Mouse (Mus musculus): ENCODE measurements at regions not wholly inside any gene's neighbourhood (a gene's known extent, or its start where the extent isn't known, plus 50 kb on each side); places are given as distances from the start of the nearest gene placed in this dataset.

DNA sequence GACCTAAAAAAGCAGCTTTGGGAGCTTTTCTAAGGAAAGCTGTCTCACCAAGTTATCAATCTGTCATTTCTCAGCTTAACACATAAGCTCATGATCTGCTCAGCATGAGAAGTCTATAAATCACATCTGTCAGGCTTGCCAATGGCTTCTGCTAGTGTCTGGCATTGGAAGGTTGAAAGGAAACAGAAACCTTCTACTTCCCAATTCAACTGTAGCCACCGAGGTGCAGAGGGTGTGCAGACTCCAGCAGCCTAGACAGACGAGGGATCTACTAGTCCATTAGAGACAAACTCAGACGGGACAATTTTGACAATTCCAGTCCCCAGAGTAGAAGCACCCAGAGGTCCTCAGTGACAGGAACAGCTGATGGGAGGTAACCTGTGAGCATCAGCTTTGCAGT lies 103.0 kb downstream of the Nab1 start:
- Histone ChIP-seq H3K4me3 (ENCODE audit: insufficient read depth, low read length) (no peak overlapping the region), H3K27ac (ENCODE audit: insufficient read depth, low read length) (no peak overlapping the region), H3K4me1 (ENCODE audit: control insufficient read depth, insufficient read depth, low read length) (no peaks in the 10 kb centered on the region)
- TF ChIP-seq CTCF (IDR thresholded peaks at IDR 0.05; ENCODE audit: borderline replicate concordance, insufficient read depth, low read length) (no peak), POLR2A (IDR thresholded peaks at IDR 0.05; ENCODE audit: low read depth, low read length) (no peak)

DNA sequence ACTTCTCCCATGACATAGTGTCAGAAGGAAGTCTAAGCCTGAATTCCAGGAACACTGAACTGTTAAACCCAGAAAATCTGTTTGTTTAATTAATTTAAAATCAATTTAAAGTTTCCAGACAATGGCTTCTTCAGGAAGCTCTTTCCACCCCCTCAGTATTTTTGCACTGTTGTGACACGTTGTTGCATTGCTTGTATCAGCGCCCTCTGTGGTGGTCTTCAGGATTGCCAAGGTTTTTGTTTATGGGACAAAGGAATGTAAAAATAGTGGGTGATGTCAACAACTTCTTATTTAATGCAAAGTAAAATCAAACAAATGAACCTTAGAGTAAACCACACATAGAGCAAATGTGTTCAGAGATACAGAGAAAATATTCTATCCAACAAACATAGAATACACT lies 107.5 kb downstream of the Nab1 start:
- Histone ChIP-seq H3K4me3 (ENCODE audit: insufficient read depth, low read length) (no peak overlapping the region), H3K27ac (ENCODE audit: insufficient read depth, low read length) (no peak overlapping the region), H3K4me1 (ENCODE audit: control insufficient read depth, insufficient read depth, low read length) (no peaks in the 10 kb centered on the region)
- TF ChIP-seq CTCF (IDR thresholded peaks at IDR 0.05; ENCODE audit: borderline replicate concordance, insufficient read depth, low read length) (no peak), POLR2A (IDR thresholded peaks at IDR 0.05; ENCODE audit: low read depth, low read length) (no peak)

GRCm38 (mm10) chr1:52388836-52389235 lies 111.6 kb downstream of the Nab1 start:
- H3K4me1 ChIP-seq (ENCODE audit: control insufficient read depth, insufficient read depth, low read length): no peaks in the 10 kb centered on the region
- no peak overlapping the region for H3K4me3 ChIP-seq (ENCODE audit: insufficient read depth, low read length)
- H3K27ac ChIP-seq (ENCODE audit: insufficient read depth, low read length): no peak overlapping the region
- no peak for TF ChIP-seq POLR2A (IDR thresholded peaks at IDR 0.05; ENCODE audit: low read depth, low read length)
- no peak for TF ChIP-seq CTCF (IDR thresholded peaks at IDR 0.05; ENCODE audit: borderline replicate concordance, insufficient read depth, low read length)

DNA sequence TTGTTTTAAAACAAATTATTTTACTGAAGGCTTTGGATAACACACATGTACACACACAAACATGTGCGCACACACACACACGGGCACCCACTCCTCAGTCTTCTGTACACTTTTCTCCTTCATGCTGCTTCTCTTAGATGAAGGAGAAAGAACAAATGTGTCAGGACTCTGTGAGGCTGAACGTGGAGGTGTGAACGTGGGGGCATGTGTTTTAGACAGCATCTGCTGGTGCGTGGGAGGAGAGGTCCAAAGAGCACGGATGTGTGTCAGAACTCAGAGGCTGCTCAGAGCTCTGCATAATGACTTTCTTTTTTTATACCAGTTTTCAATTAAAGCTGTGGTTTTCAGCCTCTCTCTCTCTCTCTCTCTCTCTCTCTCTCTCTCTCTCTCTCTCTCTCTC lies 112.4 kb downstream of the Nab1 start:
- no peak for TF ChIP-seq CTCF (IDR thresholded peaks at IDR 0.05; ENCODE audit: borderline replicate concordance, insufficient read depth, low read length)
- no peak for TF ChIP-seq POLR2A (IDR thresholded peaks at IDR 0.05; ENCODE audit: low read depth, low read length)
- no peak overlapping the region for H3K4me3 ChIP-seq (ENCODE audit: insufficient read depth, low read length)
- H3K27ac ChIP-seq (ENCODE audit: insufficient read depth, low read length): no peak overlapping the region
- no peaks in the 10 kb centered on the region for H3K4me1 ChIP-seq (ENCODE audit: control insufficient read depth, insufficient read depth, low read length)

- H3K27ac ChIP-seq (ENCODE audit: insufficient read depth, low read length): no peak overlapping the region
- TF ChIP-seq POLR2A (IDR thresholded peaks at IDR 0.05; ENCODE audit: low read depth, low read length) (no peak), CTCF (IDR thresholded peaks at IDR 0.05; ENCODE audit: borderline replicate concordance, insufficient read depth, low read length) (no peak)
Measured at GRCm38 (mm10) chr1:52387062-52387461, 113.4 kb downstream of the Nab1 start.

DNA sequence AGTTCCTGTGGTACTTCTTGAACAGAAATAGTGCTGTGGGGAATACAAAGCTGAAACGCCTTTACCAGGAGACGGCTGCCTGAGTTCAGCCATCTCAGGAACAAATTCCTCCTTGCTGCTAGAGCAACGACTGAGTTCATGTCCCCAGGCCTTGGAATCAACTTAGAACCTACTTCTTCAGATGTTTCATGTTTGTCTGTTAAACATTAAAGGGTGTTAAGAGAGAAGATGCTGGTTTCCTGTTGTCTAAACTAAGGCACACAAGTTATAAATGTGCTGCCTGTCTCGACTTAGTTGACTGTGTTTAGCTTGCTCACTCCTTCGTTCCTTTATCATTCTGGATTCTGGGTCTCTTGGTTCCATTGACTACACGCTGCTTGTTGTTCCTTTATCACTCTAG lies 125.2 kb downstream of the Nab1 start:
- Histone ChIP-seq H3K4me1 (ENCODE audit: control insufficient read depth, insufficient read depth, low read length) (no peaks in the 10 kb centered on the region), H3K27ac (ENCODE audit: insufficient read depth, low read length) (no peak overlapping the region), H3K4me3 (ENCODE audit: insufficient read depth, low read length) (no peak overlapping the region)
- TF ChIP-seq POLR2A (IDR thresholded peaks at IDR 0.05; ENCODE audit: low read depth, low read length) (no peak), CTCF (IDR thresholded peaks at IDR 0.05; ENCODE audit: borderline replicate concordance, insufficient read depth, low read length) (no peak)

More at GRCm38 (mm10) chr1:52387062-52387461, 113.4 kb downstream of the Nab1 start:
- H3K4me1 ChIP-seq (ENCODE audit: control insufficient read depth, insufficient read depth, low read length): no peaks in the 10 kb centered on the region
- no peak overlapping the region for H3K4me3 ChIP-seq (ENCODE audit: insufficient read depth, low read length)

- Histone ChIP-seq H3K27ac (ENCODE audit: insufficient read depth, low read length) (no peak overlapping the region), H3K4me3 (ENCODE audit: insufficient read depth, low read length) (no peak overlapping the region), H3K4me1 (ENCODE audit: control insufficient read depth, insufficient read depth, low read length) (no peaks in the 10 kb centered on the region)
- TF ChIP-seq POLR2A (IDR thresholded peaks at IDR 0.05; ENCODE audit: low read depth, low read length): no peak
- TF ChIP-seq CTCF (IDR thresholded peaks at IDR 0.05; ENCODE audit: borderline replicate concordance, insufficient read depth, low read length): no peak
Measured at GRCm38 (mm10) chr1:52374666-52375065, 125.8 kb downstream of the Nab1 start.

DNA sequence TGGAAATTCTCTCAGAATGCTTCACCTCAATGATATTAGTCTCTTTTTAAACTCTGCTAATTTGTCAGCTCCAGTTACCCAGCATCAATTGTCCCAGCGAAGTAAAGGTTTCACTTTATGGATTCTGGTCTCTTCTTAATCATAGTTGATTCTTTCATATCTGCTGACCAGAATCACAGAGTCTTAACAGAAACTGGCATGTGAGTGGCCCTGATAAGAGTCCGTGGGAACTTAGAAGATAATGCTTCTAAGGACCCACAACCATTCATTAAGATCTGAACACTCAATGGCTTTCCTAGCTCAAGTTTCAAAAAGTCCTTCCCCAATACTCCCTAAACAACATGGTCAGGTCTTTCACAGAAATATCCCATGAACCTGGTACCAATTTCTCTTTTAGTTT lies 126.7 kb downstream of the Nab1 start:
- H3K4me3 ChIP-seq (ENCODE audit: insufficient read depth, low read length): no peak overlapping the region
- TF ChIP-seq CTCF (IDR thresholded peaks at IDR 0.05; ENCODE audit: borderline replicate concordance, insufficient read depth, low read length): no peak
- TF ChIP-seq POLR2A (IDR thresholded peaks at IDR 0.05; ENCODE audit: low read depth, low read length): no peak
- no peak overlapping the region for H3K27ac ChIP-seq (ENCODE audit: insufficient read depth, low read length)
- H3K4me1 ChIP-seq (ENCODE audit: control insufficient read depth, insufficient read depth, low read length): no peaks in the 10 kb centered on the region

GRCm38 (mm10) chr1:52366386-52366785 lies 133.4 kb upstream of the Gls start:
- H3K4me3 ChIP-seq (ENCODE audit: insufficient read depth, low read length): no peak overlapping the region
- TF ChIP-seq CTCF (IDR thresholded peaks at IDR 0.05; ENCODE audit: borderline replicate concordance, insufficient read depth, low read length) (no peak), POLR2A (IDR thresholded peaks at IDR 0.05; ENCODE audit: low read depth, low read length) (no peak)
- 0 out of 2 replicates have a peak, but pooled peaks cover 3% of the 10 kb centered on the region for H3K4me1 ChIP-seq (ENCODE audit: control insufficient read depth, insufficient read depth, low read length)
- no peak overlapping the region for H3K27ac ChIP-seq (ENCODE audit: insufficient read depth, low read length)

- 0 out of 2 replicates have a peak, but pooled peaks cover 3% of the 10 kb centered on the region for H3K4me1 ChIP-seq (ENCODE audit: control insufficient read depth, insufficient read depth, low read length)
- H3K4me3 ChIP-seq (ENCODE audit: insufficient read depth, low read length): no peak overlapping the region
- no peak overlapping the region for H3K27ac ChIP-seq (ENCODE audit: insufficient read depth, low read length)
- TF ChIP-seq CTCF (IDR thresholded peaks at IDR 0.05; ENCODE audit: borderline replicate concordance, insufficient read depth, low read length) (no peak), POLR2A (IDR thresholded peaks at IDR 0.05; ENCODE audit: low read depth, low read length) (no peak)
Measured at GRCm38 (mm10) chr1:52363625-52364024, 130.6 kb upstream of the Gls start.

- Histone ChIP-seq H3K4me3 (ENCODE audit: insufficient read depth, low read length) (no peak overlapping the region), H3K27ac (ENCODE audit: insufficient read depth, low read length) (no peak overlapping the region), H3K4me1 (ENCODE audit: control insufficient read depth, insufficient read depth, low read length) (0 out of 2 replicates have a peak, but pooled peaks cover 3% of the 10 kb centered on the region)
- TF ChIP-seq CTCF (IDR thresholded peaks at IDR 0.05; ENCODE audit: borderline replicate concordance, insufficient read depth, low read length) (no peak), POLR2A (IDR thresholded peaks at IDR 0.05; ENCODE audit: low read depth, low read length) (no peak)
Measured at GRCm38 (mm10) chr1:52362976-52363375, 129.9 kb upstream of the Gls start.
